Mouse (Mus musculus) cerebellum, adult 2 months (tissue): ENCODE results near the gene Wipf1. TPM values are rescaled to one million over a fixed set of nuclear protein-coding genes. Genes with fewer than 3 reads are reported as not detected.

Experiments used
- DNase-seq, 2 experiments: peaks; one replicate each; pipeline ENCODE4 v3.0.0; 2021
- H3K27ac ChIP-seq: fragments of 200-500 bp; 2 replicates; pipeline ENCODE4 v1.5.1; 2012; ENCODE audit warnings: low read length, control low read depth, inconsistent platforms; ENCODE audit not compliant: insufficient read depth
- H3K27me3 ChIP-seq: fragments of 200-500 bp; 2 replicates; pipeline ENCODE4 v1.6.1; 2012; ENCODE audit warnings: inconsistent platforms, mild to moderate bottlenecking, low read length, moderate library complexity; ENCODE audit not compliant: control insufficient read depth, insufficient read depth
- H3K4me1 ChIP-seq: fragments of 200-500 bp; 2 replicates; pipeline ENCODE4 v1.6.1; 2011; ENCODE audit warnings: low read length; ENCODE audit not compliant: control insufficient read depth, insufficient read depth
- H3K4me3 ChIP-seq: fragments of 200-500 bp; replicated peaks from 2 replicates; pipeline ENCODE3; 2011; ENCODE audit warnings: mild to moderate bottlenecking, low read depth, low read length, control low read depth; ENCODE audit not compliant: insufficient read depth
- CTCF ChIP-seq: fragments of 200-500 bp; IDR thresholded peaks from 2 replicates; pipeline ENCODE4 v1.5.1; 2011; ENCODE audit warnings: low read depth, mild to moderate bottlenecking, control low read depth, low read length, moderate library complexity, borderline replicate concordance; ENCODE audit not compliant: insufficient read depth
- POLR2A ChIP-seq: fragments of 200-500 bp; IDR thresholded peaks from 2 replicates; pipeline ENCODE4 v1.6.1; 2011; ENCODE audit warnings: low read length, control low read depth, borderline replicate concordance; ENCODE audit not compliant: insufficient read depth
- WGBS: fragments of 180-500 bp; shearing (Covaris S2); methylation state at CpG from one replicate; pipeline ENCODE4 v1.1.7; 2018; 5-methylcytosine and 5-hydroxymethylcytosine counted together
- polyA plus RNA-seq: library from polyadenylated mRNA; depleted of rRNA; stranded (reverse); fragments of >200 nt; gene quantifications from 2 replicates; pipeline ENCODE4 v1.2.3, GENCODE M21; 2012

Gene Wipf1
- polyA plus RNA-seq, 1 experiment, result 7.2 TPM

- 67% methylated on average over 6 of the region's 6 CpGs for WGBS
- no peak overlapping the region for H3K4me3 ChIP-seq
Observed at GRCm38 (mm10) chr2:73522336-73522735, 7.2 kb downstream of the Wipf1 start.

GRCm38 (mm10) chr2:73521737-73522136 lies 7.8 kb downstream of the Wipf1 start:
- Histone ChIP-seq H3K4me3 (no peak overlapping the region), H3K4me1 (no peaks in the 10 kb centered on the region), H3K27me3 (no peaks in the 10 kb centered on the region), H3K27ac (peak overlapping the region; percentile 36; the same call in 1 of the 2 replicates)
- no peak for DNase-seq
- TF ChIP-seq POLR2A (no peak), CTCF (no peak)
- 49% methylated on average over 5 of the region's 5 CpGs for whole genome bisulfite sequencing

More at GRCm38 (mm10) chr2:73522336-73522735, 7.2 kb downstream of the Wipf1 start:
- peak overlapping the region; percentile 36; the same call in 1 of the 2 replicates for H3K27ac ChIP-seq
- H3K27me3 ChIP-seq, result no peaks in the 10 kb centered on the region
- no peaks in the 10 kb centered on the region for H3K4me1 ChIP-seq
- TF ChIP-seq CTCF (no peak), POLR2A (no peak)
- DNase-seq, result no peak

GRCm38 (mm10) chr2:73518966-73519365 lies 10.6 kb downstream of the Wipf1 start:
- Histone ChIP-seq H3K27me3 (no peaks in the 10 kb centered on the region), H3K4me3 (no peak overlapping the region), H3K4me1 (no peaks in the 10 kb centered on the region), H3K27ac (no peak overlapping the region)
- DNase-seq, result no peak
- no peak for TF ChIP-seq CTCF
- TF ChIP-seq POLR2A, result no peak
- 88% methylated on average over 5 of the region's 5 CpGs for WGBS

DNA sequence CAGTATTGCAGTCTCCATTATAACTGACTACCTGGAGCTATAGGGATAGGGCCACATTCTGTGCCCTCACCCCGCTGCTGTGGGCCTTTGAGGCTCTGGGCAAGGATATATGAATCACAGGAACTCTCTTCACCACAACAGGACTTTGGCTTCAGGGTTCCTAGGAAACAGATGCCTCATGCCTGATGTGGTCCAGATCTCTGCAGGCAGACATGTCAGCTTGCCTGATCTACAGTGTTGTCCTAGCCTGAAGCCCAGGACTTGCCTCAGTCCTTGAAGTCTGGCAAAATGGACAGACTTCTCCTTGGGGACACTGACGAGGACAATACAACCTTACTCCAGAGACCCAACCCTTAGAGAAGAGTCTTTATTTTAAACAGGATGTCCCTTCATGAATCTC lies 11.2 kb downstream of the Wipf1 start:
- Histone ChIP-seq H3K4me3 (no peak overlapping the region), H3K4me1 (no peaks in the 10 kb centered on the region), H3K27ac (no peak overlapping the region), H3K27me3 (no peaks in the 10 kb centered on the region)
- whole genome bisulfite sequencing, result 70% methylated on average over 2 of the region's 2 CpGs
- DNase-seq, result no peak
- TF ChIP-seq CTCF (no peak), POLR2A (no peak)

DNA sequence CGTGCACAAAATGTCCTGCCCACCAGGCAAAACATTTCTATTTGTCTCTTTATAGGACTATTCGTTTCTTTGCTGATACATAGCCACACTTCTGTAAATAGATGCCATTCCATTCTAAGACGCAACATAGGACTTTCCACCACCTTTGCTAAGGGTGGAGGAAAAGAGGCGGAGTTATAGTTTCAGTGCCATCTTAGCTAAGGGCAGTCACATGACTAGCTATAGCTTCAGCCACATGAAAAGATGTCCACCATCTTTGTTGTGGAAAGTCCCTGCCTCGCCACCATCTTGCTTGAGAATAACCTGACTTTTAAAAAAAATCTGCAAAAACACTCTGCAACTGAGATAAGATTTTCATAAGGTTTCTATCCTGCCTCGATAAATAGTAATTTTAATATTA lies 15.4 kb downstream of the Wipf1 start:
- Histone ChIP-seq H3K27ac (no peak overlapping the region), H3K4me1 (no peaks in the 10 kb centered on the region), H3K27me3 (no peaks in the 10 kb centered on the region), H3K4me3 (no peak overlapping the region)
- no peak for DNase-seq
- 94% methylated on average over 6 of the region's 6 CpGs for WGBS
- TF ChIP-seq CTCF, result no peak
- TF ChIP-seq POLR2A, result no peak

DNA sequence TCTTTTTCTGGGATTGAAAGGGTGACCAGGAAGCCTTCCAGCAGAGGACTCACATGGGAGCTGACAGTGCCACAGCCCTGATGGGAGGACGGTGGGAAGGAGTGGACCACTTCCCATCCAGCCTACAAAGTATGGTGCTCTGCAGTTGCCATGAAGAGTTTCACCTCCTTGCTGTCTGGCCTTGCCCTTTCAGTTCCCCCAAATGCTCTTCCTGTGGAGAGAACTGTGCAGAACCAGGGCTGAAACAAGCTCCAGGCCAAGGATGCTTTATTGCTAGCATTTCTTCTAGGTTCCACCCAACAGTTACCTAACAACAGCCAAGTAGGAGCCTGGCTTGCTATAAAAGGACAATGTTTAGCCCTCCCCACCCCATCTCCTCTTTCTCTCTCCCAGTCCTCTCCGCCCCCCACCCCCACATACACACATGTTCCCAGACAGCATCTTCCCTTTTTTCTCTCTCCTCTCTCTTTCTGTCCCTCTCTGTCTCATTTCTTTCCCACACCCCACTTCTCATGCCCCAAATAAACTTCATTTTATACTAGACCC lies 16.3 kb downstream of the Wipf1 start:
- Histone ChIP-seq H3K27ac (no peak overlapping the region), H3K4me3 (no peak overlapping the region), H3K27me3 (no peaks in the 10 kb centered on the region), H3K4me1 (no peaks in the 10 kb centered on the region)
- no peak for DNase-seq
- no peak for TF ChIP-seq POLR2A
- TF ChIP-seq CTCF, result no peak
- WGBS, result 66% methylated on average over 2 of the region's 2 CpGs

DNA sequence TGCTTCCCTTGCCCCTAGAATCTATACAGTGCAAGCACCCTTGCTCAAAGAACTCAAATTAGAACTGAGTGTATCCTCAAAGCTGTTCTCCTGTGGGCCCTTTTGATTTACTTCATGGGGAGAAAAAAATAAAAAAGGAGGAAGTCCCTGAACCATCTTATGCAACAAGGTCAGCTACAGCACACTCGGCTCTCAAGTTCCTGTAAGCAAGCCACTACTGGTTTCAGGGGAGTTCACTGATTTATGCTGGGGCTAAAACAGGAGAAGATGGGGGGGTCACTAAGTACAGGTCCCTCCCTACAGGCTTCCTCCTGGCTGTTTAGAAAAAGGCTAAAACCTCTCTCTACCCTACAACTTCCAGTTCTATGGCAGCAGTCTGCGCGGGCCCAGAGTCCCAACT lies 17.5 kb downstream of the Wipf1 start:
- Histone ChIP-seq H3K27me3 (no peaks in the 10 kb centered on the region), H3K27ac (peak overlapping the region; percentile 39; the same call in 1 of the 2 replicates), H3K4me1 (no peaks in the 10 kb centered on the region), H3K4me3 (no peak overlapping the region)
- WGBS, result 90% methylated on average over 3 of the region's 3 CpGs
- no peak for TF ChIP-seq POLR2A
- no peak for TF ChIP-seq CTCF
- DNase-seq, result no peak

- DNase-seq, result no peak
- Histone ChIP-seq H3K4me1 (no peaks in the 10 kb centered on the region), H3K4me3 (no peak overlapping the region), H3K27ac (no peak overlapping the region), H3K27me3 (no peaks in the 10 kb centered on the region)
- TF ChIP-seq CTCF, result no peak
- TF ChIP-seq POLR2A, result no peak
- WGBS, result 91% methylated on average over 7 of the region's 7 CpGs
Observed at GRCm38 (mm10) chr2:73510731-73511360, 18.7 kb downstream of the Wipf1 start.
